Mouse (Mus musculus) heart, embryonic 15.5 days (tissue): ENCODE results near the gene Nkain2. TPM values are rescaled to one million over a fixed set of nuclear protein-coding genes. Genes with fewer than 3 reads are reported as not detected.
"Not testable (repeated sequence)": the region's sequence is repeated elsewhere in the genome, so short reads cannot be mapped to it uniquely, and the experiment has no call there.

Source experiments
- ATAC-seq: fragments of 200-750 bp; cut with Nextera tagmentation; replicated peaks from 2 replicates; pipeline ENCODE4 v1.8.0; 2017; ENCODE audit warnings: low read depth, moderate TSS enrichment; ENCODE audit not compliant: insufficient number of reproducible peaks, insufficient read depth, low FRiP score
- H3K27ac ChIP-seq: fragments of 300-500 bp; sonication (generic); 2 replicates; pipeline ENCODE4 v1.5.1; 2015; ENCODE audit warnings: mild to moderate bottlenecking, inconsistent platforms
- H3K27me3 ChIP-seq: fragments of 300-500 bp; sonication (generic); 2 replicates; pipeline ENCODE4 v1.6.1; 2015; ENCODE audit warnings: inconsistent platforms
- H3K36me3 ChIP-seq: fragments of 300-500 bp; sonication (generic); 2 replicates; pipeline ENCODE4 v1.6.1; 2015; ENCODE audit warnings: mild to moderate bottlenecking, inconsistent platforms
- H3K4me1 ChIP-seq: fragments of 300-500 bp; sonication (generic); replicated peaks from 2 replicates; pipeline ENCODE4 v1.6.1; 2015; ENCODE audit warnings: inconsistent platforms
- H3K4me2 ChIP-seq: fragments of 300-500 bp; sonication (generic); 2 replicates; pipeline ENCODE4 v1.6.1; 2015; ENCODE audit warnings: inconsistent platforms, mild to moderate bottlenecking, moderate library complexity
- H3K4me3 ChIP-seq: fragments of 300-500 bp; sonication (generic); 2 replicates; pipeline ENCODE4 v1.5.1; 2015; ENCODE audit warnings: mild to moderate bottlenecking, inconsistent platforms
- H3K9ac ChIP-seq: fragments of 300-500 bp; sonication (generic); 2 replicates; pipeline ENCODE4 v1.6.1; 2015; ENCODE audit warnings: mild to moderate bottlenecking, inconsistent platforms
- H3K9me3 ChIP-seq: fragments of 300-500 bp; sonication (generic); replicated peaks from 2 replicates; pipeline ENCODE4 v1.6.1; 2016; ENCODE audit warnings: inconsistent platforms
- WGBS: fragments of 180-500 bp; shearing (Covaris S2); methylation state at CpG from one replicate; pipeline ENCODE4 v1.1.7; 2015; ENCODE audit warnings: mixed read lengths; 5-methylcytosine and 5-hydroxymethylcytosine counted together
- polyA plus RNA-seq: library from polyadenylated mRNA; unstranded; fragments of >200 nt; fragmentation: Nextera tagmentation; extraction: Ambion mirVana; gene quantifications from 2 replicates; pipeline ENCODE4 v1.2.1, GENCODE M21; 2015

The Nkain2 gene
- polyA plus RNA-seq, 1 experiment from 2014 or later, result 0.50 TPM

DNA sequence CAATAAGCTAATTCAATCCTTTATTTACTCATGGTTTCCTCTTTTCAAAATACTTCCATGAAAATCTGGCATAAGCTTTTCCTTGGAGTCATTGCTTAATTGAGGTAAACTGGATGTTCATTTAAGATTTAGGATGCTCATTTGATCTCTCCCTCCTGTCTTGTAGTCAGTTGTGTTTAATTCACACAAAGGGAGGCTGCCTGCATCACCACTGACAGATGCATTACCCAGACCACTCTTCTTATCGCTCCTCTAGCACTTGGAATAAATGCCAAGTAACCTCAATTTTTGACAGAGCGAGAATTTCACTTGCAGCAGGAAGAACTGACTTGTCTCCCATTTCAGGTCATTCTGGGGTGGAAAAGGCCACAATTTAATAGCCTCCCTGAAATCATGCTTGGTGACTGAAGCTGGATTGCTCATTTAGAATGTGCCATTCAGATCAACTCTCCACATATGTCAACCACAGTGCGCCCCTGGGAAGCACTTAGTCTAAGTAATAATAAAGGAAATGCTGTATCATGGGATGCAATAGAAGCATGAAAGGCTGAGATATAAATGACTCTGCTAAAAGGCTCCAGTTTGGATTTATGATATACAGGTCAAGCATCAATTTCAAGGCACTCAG is 107.4 kb downstream of the Nkain2 start:
- Histone ChIP-seq H3K27me3 (no peaks in the 10 kb centered on the region), H3K36me3 (no peaks in the 10 kb centered on the region), H3K9me3 (no peaks in the 10 kb centered on the region), H3K27ac (no peak overlapping the region), H3K4me1 (no peaks in the 10 kb centered on the region; the same call in 1 of the 2 replicates), H3K4me2 (no peak overlapping the region), H3K4me3 (no peak overlapping the region), H3K9ac (no peak overlapping the region)
- ATAC-seq, result no peak
- WGBS, result 47% methylated on average over 3 of the region's 3 CpGs

DNA sequence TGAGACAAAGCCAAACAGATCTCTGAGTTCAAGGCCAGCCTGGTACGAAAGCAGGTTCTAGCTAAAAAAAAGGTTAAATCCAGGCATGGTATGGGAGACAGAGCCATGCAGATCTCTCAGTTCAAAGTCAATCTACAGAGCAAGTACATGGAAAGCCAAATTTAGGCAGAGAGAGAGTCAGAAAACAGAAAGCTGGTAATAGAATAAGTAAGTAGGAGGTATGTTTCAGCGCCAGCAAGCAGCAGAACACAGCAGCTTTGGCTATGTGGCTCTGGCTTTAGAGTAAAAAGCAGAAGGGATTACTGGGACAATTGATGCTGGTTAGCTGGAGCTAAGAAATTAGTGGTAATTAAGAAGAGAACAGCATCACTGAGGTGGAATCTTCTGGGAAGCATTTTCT is 151.3 kb downstream of the Nkain2 start:
- H3K36me3 ChIP-seq, result no peaks in the 10 kb centered on the region
- whole genome bisulfite sequencing, result 78% methylated on average over 2 of the region's 2 CpGs
- no peaks in the 10 kb centered on the region for H3K4me1 ChIP-seq
- H3K27ac ChIP-seq, result no peak overlapping the region
- no peak for ATAC-seq
- no peak overlapping the region for H3K4me2 ChIP-seq
- H3K27me3 ChIP-seq, result no peaks in the 10 kb centered on the region
- H3K4me3 ChIP-seq, result no peak overlapping the region
- H3K9me3 ChIP-seq, result no peaks in the 10 kb centered on the region
- H3K9ac ChIP-seq, result no peak overlapping the region

DNA sequence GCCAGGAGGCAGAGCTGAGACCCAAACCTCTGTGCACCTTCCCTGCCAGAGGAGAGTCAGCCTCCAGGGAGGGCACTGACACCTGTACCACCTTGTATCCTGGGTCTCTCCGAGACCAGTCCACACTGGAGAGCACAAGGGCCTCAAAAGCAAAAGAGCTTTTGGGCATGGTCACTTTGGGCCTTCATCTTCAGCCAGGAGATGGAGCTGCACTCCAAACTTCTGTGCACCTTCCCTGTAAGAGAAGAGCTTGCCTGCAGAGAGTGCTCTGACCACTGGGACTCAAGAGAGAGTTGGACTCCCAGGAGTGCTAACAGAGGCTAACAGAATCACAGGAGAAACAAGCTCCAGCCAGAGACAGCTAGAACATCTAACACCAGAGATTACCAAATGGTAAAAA is 183.7 kb downstream of the Nkain2 start:
- not testable (repeated sequence) for H3K27ac ChIP-seq, H3K9ac ChIP-seq, H3K4me2 ChIP-seq, H3K4me1 ChIP-seq, ATAC-seq, H3K27me3 ChIP-seq, H3K4me3 ChIP-seq, H3K9me3 ChIP-seq, H3K36me3 ChIP-seq
- WGBS, result 50% methylated on average over 1 of the region's 1 CpGs

DNA sequence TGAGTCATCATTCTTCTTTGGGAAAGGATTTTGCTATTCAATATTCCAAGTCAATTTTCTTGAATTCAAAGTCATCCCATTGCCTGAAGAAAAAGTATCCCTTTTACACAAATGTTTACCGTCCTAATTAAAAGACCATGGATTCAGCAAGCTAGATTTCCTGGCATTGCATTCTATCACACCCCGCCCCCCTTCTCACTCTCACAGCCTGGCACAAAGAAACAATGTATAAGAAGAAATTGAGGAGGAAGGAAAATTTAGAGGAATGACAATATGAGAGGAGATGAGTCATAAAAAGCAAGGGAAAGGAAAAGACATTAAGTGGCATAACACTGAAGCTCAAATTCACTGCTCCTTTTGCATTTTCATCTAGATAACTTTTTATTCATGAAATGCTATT is 193.6 kb downstream of the Nkain2 start:
- H3K27ac ChIP-seq, result no peak overlapping the region
- no peaks in the 10 kb centered on the region for H3K36me3 ChIP-seq
- H3K9me3 ChIP-seq, result no peaks in the 10 kb centered on the region
- H3K9ac ChIP-seq, result no peak overlapping the region
- H3K4me2 ChIP-seq, result no peak overlapping the region
- H3K27me3 ChIP-seq, result no peaks in the 10 kb centered on the region
- 82% methylated on average over 2 of the region's 2 CpGs for WGBS
- no peak overlapping the region for H3K4me3 ChIP-seq
- H3K4me1 ChIP-seq, result no peaks in the 10 kb centered on the region
- ATAC-seq, result no peak

DNA sequence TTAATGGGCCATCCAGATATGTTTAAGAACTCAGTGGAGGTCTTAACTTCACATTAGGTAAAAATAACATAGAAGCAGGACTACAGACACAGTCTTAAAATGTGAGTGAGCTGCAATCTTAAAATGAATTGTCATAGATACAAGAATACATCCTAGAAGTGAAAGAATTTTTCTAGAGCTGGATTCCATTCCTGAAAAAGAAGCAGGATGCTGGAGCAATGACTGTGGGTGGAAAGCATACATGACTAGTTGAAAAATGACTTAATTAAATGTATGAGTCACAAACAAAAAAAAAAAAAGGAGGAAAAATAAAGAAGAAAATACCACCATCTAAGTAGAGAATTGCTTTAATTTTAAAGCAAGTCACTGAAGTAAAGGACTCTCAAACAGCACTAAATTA is 205.7 kb downstream of the Nkain2 start:
- Histone ChIP-seq H3K27ac (no peak overlapping the region), H3K9ac (no peak overlapping the region), H3K4me3 (no peak overlapping the region), H3K27me3 (no peaks in the 10 kb centered on the region), H3K36me3 (no peaks in the 10 kb centered on the region), H3K4me1 (no peaks in the 10 kb centered on the region), H3K9me3 (no peaks in the 10 kb centered on the region), H3K4me2 (no peak overlapping the region)
- ATAC-seq, result no peak

DNA sequence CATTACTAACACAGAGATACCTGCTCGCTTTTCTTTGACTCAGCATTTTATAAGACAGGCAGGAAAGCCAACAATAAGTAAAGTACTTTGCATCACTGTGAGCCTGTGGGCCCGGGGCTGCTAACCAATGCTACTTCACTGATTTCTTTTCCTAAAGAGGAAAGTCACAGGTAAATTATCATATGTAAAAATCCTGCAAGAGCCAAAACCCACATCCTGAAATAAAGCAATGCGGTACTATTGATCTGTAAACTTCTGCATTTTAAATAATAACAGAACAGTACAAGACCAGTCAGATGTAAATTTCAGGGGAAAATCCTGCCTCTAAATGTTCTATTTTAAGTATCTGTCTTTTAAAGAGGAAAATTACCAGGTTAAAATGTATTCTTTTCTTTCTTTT is 250.0 kb downstream of the Nkain2 start:
- Histone ChIP-seq H3K36me3 (no peaks in the 10 kb centered on the region), H3K4me1 (no peaks in the 10 kb centered on the region), H3K27me3 (no peaks in the 10 kb centered on the region), H3K4me3 (no peak overlapping the region), H3K4me2 (no peak overlapping the region), H3K27ac (no peak overlapping the region), H3K9me3 (no peaks in the 10 kb centered on the region), H3K9ac (no peak overlapping the region)
- 75% methylated on average over 3 of the region's 3 CpGs for WGBS
- no peak for ATAC-seq

DNA sequence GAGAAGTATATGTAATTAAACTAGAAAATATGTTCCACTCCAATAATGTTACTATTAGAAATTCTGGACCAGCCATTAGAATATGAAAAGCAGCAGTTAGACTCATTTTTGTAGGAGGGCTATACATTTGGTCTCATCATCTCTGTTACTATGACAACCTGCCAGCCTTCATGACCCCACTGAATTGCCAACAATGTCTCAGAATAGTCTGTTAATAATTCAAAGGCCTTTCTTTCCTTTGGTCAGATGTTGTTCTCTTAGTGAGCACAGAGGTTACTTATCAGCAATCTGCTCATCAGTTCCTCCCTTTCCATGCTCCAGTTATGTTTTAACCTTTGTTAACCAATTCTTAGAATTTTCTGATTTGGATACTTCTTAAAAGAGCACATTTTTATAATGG is 251.1 kb downstream of the Nkain2 start:
- H3K9ac ChIP-seq, result no peak overlapping the region
- no peaks in the 10 kb centered on the region for H3K36me3 ChIP-seq
- H3K4me3 ChIP-seq, result no peak overlapping the region
- H3K27ac ChIP-seq, result no peak overlapping the region
- H3K9me3 ChIP-seq, result no peaks in the 10 kb centered on the region
- ATAC-seq, result no peak
- H3K27me3 ChIP-seq, result no peaks in the 10 kb centered on the region
- H3K4me2 ChIP-seq, result no peak overlapping the region
- no peaks in the 10 kb centered on the region for H3K4me1 ChIP-seq

DNA sequence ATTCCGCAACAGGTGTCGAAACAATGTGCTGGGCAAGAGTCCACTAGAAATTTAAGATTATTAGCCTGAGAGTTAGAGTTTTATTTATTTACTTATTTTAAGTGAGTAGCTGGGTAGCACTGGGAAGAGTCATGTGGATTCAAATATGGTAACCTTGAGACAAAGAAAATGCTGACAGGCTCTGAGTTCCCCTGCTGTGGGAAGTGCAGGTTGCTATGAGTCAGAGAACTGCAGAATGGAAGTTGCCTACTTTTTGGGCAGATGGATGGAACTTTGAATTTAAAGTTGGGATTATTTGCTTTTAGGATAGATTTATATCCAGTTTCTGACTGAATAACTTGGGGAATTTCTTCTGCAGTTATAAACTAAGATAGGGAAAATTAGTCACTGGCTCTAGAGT is 259.2 kb downstream of the Nkain2 start:
- Histone ChIP-seq H3K36me3 (no peaks in the 10 kb centered on the region), H3K9ac (no peak overlapping the region), H3K4me3 (no peak overlapping the region), H3K4me2 (no peak overlapping the region), H3K27me3 (no peaks in the 10 kb centered on the region), H3K4me1 (no peaks in the 10 kb centered on the region), H3K27ac (no peak overlapping the region), H3K9me3 (no peaks in the 10 kb centered on the region)
- WGBS, result 91% methylated on average over 2 of the region's 2 CpGs
- ATAC-seq, result no peak

DNA sequence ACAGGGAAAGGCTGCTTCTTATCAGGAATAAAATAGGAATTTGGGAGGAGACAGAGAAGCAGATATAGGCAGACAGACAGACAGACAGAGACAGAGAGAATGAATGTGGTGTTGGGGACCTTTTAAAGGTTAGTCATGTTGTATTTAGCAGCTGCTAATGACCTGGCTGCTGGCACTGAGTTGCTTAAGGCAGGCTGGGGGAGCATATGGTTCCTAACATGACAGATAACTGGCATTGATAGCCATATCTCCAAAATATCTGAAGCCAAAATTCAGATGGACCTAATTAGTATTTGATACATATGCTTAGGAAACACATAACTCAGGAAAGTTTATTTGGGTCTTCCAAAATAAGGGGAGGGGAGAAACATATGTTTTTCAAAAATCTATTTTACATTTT is 285.8 kb downstream of the Nkain2 start:
- Histone ChIP-seq H3K9me3 (no peaks in the 10 kb centered on the region), H3K36me3 (no peaks in the 10 kb centered on the region), H3K27ac (no peak overlapping the region), H3K4me3 (no peak overlapping the region), H3K9ac (no peak overlapping the region), H3K27me3 (no peaks in the 10 kb centered on the region), H3K4me1 (no peaks in the 10 kb centered on the region), H3K4me2 (no peak overlapping the region)
- no peak for ATAC-seq

DNA sequence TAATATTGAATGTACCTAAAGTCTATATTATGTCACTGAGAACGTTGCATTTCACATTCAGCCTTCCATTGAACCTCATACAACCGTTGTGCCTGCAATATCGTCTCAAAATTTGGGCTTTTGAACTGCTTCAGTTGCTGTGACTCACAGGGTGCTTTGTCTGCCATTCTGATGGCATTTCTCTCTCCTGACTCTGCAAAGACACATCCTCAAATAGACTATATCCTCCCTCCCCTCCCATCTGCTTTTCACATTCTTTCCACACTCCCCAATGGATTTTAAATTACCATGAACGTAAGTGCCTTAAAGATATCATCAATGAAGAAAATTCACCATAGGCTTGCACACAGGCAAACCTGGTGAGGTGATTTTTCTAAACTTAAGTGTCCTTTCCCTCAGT is 287.5 kb downstream of the Nkain2 start:
- no peak for ATAC-seq
- no peak overlapping the region for H3K27ac ChIP-seq
- no peak overlapping the region for H3K4me2 ChIP-seq
- no peaks in the 10 kb centered on the region for H3K27me3 ChIP-seq
- H3K36me3 ChIP-seq, result no peaks in the 10 kb centered on the region
- H3K4me1 ChIP-seq, result no peaks in the 10 kb centered on the region
- WGBS, result 71% methylated on average over 4 of the region's 4 CpGs
- H3K4me3 ChIP-seq, result no peak overlapping the region
- H3K9me3 ChIP-seq, result no peaks in the 10 kb centered on the region
- no peak overlapping the region for H3K9ac ChIP-seq

DNA sequence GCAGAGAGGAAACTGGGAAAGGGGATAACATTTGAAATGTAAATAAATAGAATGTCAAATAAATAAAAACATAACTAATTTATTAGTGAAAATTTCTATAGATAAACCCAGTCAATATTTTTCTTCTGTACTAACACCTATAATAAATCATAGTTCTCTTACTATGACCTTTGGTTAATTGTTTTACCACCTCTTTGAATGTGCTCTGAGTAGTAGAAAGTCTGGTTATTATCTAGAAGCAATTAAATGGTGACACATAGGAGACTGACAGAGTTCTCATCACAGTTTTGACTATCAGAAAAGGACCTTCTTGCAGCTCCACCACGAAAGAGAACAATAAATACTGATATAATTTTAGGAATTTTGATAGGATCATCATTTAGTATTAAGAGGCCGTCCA is 295.3 kb downstream of the Nkain2 start:
- Histone ChIP-seq H3K27ac (no peak overlapping the region), H3K4me1 (no peaks in the 10 kb centered on the region), H3K9ac (no peak overlapping the region), H3K9me3 (no peaks in the 10 kb centered on the region), H3K27me3 (no peaks in the 10 kb centered on the region), H3K4me2 (no peak overlapping the region), H3K36me3 (no peaks in the 10 kb centered on the region), H3K4me3 (no peak overlapping the region)
- no peak for ATAC-seq
- 63% methylated on average over 2 of the region's 2 CpGs for WGBS

DNA sequence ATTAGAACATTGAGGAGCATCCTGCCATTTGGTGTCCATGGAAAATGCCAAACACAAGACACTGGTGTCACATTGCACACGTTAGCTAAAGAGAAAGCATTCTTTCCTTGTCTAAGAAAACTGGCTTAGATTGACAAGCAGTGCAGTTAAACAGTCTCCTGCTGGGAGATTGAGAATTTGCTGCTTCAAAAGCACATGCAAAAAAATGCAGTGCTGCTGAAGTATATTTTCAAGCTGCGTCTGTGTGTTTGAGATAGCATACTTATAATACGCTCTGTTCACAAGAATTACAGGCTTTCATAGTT is 313.0 kb downstream of the Nkain2 start:
- no peaks in the 10 kb centered on the region for H3K4me1 ChIP-seq
- no peak overlapping the region for H3K9ac ChIP-seq
- H3K4me2 ChIP-seq, result no peak overlapping the region
- 51% methylated on average over 3 of the region's 3 CpGs for WGBS
- no peak overlapping the region for H3K27ac ChIP-seq
- no peak overlapping the region for H3K4me3 ChIP-seq
- no peaks in the 10 kb centered on the region for H3K36me3 ChIP-seq
- H3K9me3 ChIP-seq, result no peaks in the 10 kb centered on the region
- no peak for ATAC-seq
- H3K27me3 ChIP-seq, result no peaks in the 10 kb centered on the region
